Mouse (Mus musculus) heart, adult 10 weeks (tissue): ENCODE data around the gene Mgme1. TPM values are rescaled to one million over a fixed set of nuclear protein-coding genes. Genes with fewer than 3 reads are reported as not detected.

Experiments
- polyA plus RNA-seq: library from polyadenylated mRNA; stranded (reverse); fragments of 350-450 nt; fragmentation: Illumina TruSeq; extraction: RNeasy Lipid Tissue Mini Kit (QIAGEN cat#74804); gene quantifications from one replicate; pipeline ENCODE4 v1.2.3, GENCODE M21; 2014; ENCODE audit warnings: low read depth, low replicate concordance

The Mgme1 gene
- polyA plus RNA-seq = 19.1 TPM

GRCm38 (mm10) chr2:144270507-144271420 is at the start of gene Mgme1, which contains the start of gene Snx5:
Gene Mgme1, plus strand, starts transcription at chr2:144270663.
Gene Snx5, minus strand, starts transcription at chr2:144270906.

Other genes with a start within 250 kb of the Mgme1 start
- gene Banf2, start 237.6 kb upstream of the Mgme1 start, polyA plus RNA-seq = not detected
- 66.0 TPM for gene Snx5, start 243 bp downstream of the Mgme1 start, polyA plus RNA-seq
- not detected for gene Ovol2, start 61.5 kb downstream of the Mgme1 start, polyA plus RNA-seq
- 21.3 TPM for gene Kat14, start 98.3 kb downstream of the Mgme1 start, polyA plus RNA-seq
- gene Pet117, start 98.3 kb downstream of the Mgme1 start, polyA plus RNA-seq = not detected